Mouse (Mus musculus) lung, embryonic 15.5 days (tissue): ENCODE results near the gene Cap2. TPM values are rescaled to one million over a fixed set of nuclear protein-coding genes. Genes with fewer than 3 reads are reported as not detected.

Experiments
- ATAC-seq: fragments of 200-750 bp; cut with Nextera tagmentation; 2 replicates; pipeline ENCODE4 v1.8.0; 2017; ENCODE audit warnings: moderate number of reproducible peaks, borderline replicate concordance; ENCODE audit not compliant: low FRiP score, low TSS enrichment; ENCODE audit errors: extremely low read depth
- H3K27ac ChIP-seq: fragments of 300-500 bp; sonication (generic); 2 replicates; pipeline ENCODE4 v1.5.1; 2015; ENCODE audit warnings: moderate library complexity, mild to moderate bottlenecking, inconsistent platforms
- H3K27me3 ChIP-seq: fragments of 300-500 bp; sonication (generic); 2 replicates; pipeline ENCODE4 v1.6.1; 2015; ENCODE audit warnings: inconsistent platforms
- H3K36me3 ChIP-seq: fragments of 300-500 bp; sonication (generic); 2 replicates; pipeline ENCODE4 v1.6.1; 2015; ENCODE audit warnings: inconsistent platforms
- H3K4me1 ChIP-seq: fragments of 300-500 bp; sonication (generic); 2 replicates; pipeline ENCODE4 v1.6.1; 2015; ENCODE audit warnings: inconsistent platforms
- H3K4me2 ChIP-seq: fragments of 300-500 bp; sonication (generic); 2 replicates; pipeline ENCODE4 v1.6.1; 2015; ENCODE audit warnings: inconsistent platforms, mild to moderate bottlenecking, moderate library complexity
- H3K4me3 ChIP-seq: fragments of 300-500 bp; sonication (generic); 2 replicates; pipeline ENCODE4 v1.5.1; 2015; ENCODE audit warnings: mild to moderate bottlenecking, inconsistent platforms
- H3K9ac ChIP-seq: fragments of 300-500 bp; sonication (generic); 2 replicates; pipeline ENCODE4 v1.6.1; 2015; ENCODE audit warnings: inconsistent platforms
- H3K9me3 ChIP-seq: fragments of 300-500 bp; sonication (generic); 2 replicates; pipeline ENCODE4 v1.6.1; 2016; ENCODE audit warnings: inconsistent platforms
- WGBS: fragments of 180-500 bp; shearing (Covaris S2); methylation state at CpG from one replicate; pipeline ENCODE4 v1.1.7; 2015; 5-methylcytosine and 5-hydroxymethylcytosine counted together
- polyA plus RNA-seq: library from polyadenylated mRNA; unstranded; fragments of >200 nt; fragmentation: Nextera tagmentation; extraction: Ambion mirVana; gene quantifications from 2 replicates; pipeline ENCODE4 v1.2.1, GENCODE M21; 2015

Cap2 gene
- polyA plus RNA-seq, 1 experiment from 2014 or later, result 14.4 TPM

DNA sequence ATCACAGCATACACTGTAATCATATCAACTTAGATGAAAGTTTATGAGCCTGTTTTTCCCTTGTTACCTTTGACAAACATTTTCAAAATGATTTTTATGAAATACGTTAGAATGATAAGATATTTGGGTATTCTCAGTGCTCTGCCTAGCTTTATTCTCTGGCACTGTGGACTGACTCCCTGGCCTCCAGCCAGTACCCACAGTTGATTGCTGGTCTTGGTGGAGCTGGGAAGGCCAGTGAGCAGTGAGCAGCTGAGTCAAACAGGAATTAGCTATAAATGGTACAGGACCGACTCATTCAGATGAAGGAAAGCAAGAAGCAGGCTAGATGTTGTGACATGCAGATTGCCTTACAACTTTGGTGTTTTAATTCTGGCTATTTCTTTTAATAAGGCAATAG, 173.0 kb downstream of the Cap2 start:
- 76% methylated on average over 2 of the region's 2 CpGs for WGBS
- H3K4me1 ChIP-seq, result peaks cover 9% of the 10 kb centered on the region
- no peak for ATAC-seq
- no peak overlapping the region for H3K4me3 ChIP-seq
- peaks cover 55% of the 10 kb centered on the region for H3K36me3 ChIP-seq
- H3K9ac ChIP-seq, result no peak overlapping the region
- no peaks in the 10 kb centered on the region for H3K27me3 ChIP-seq
- H3K4me2 ChIP-seq, result no peak overlapping the region
- no peaks in the 10 kb centered on the region for H3K9me3 ChIP-seq
- no peak overlapping the region for H3K27ac ChIP-seq

DNA sequence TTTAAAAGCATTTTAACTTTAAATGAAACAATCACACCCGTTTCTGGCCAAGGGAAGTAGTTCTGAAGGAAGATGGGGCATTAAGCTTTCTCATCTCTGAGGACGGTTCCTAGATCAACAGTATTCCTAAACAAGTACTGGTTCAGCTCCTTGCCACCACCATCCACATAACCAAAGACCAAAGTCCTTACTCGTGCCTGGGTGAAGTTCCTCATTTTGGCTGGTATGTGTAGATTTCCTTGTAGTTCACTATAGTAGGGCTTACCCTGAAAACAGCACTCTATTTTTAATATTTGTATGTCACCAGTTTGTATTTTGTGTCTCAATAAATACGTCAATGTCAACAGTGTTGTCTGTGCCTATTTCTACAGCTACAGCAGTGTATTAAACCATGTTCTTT, 176.1 kb downstream of the Cap2 start:
- Histone ChIP-seq H3K27me3 (no peaks in the 10 kb centered on the region), H3K27ac (no peak overlapping the region), H3K4me3 (no peak overlapping the region), H3K9ac (no peak overlapping the region), H3K9me3 (no peaks in the 10 kb centered on the region), H3K4me2 (no peak overlapping the region), H3K4me1 (no peaks in the 10 kb centered on the region), H3K36me3 (peaks cover 61% of the 10 kb centered on the region)
- ATAC-seq, result no peak
- WGBS, result 85% methylated on average over 4 of the region's 4 CpGs

DNA sequence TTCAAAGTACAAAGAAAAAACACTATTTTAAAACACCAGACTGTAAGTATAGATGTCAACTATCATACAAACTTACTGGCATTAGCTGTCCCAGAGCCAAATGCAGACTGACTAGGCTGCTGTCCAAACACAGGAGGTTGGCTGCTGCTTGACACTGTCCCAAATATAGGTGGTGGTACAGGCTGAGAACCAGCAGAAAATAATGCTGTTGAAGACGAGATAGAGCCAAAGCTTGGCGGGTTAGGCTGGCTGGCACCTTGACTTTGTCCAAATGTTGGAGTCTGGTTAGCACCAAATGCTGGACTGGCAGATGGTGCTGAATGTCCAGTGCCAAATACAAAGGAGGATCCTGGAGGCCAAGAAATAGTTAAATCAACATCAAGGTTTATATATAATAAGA, 181.3 kb downstream of the Cap2 start:
- Histone ChIP-seq H3K4me1 (no peaks in the 10 kb centered on the region), H3K9me3 (no peaks in the 10 kb centered on the region), H3K4me3 (no peak overlapping the region), H3K36me3 (peaks cover 73% of the 10 kb centered on the region), H3K27ac (no peak overlapping the region), H3K27me3 (no peaks in the 10 kb centered on the region), H3K9ac (no peak overlapping the region), H3K4me2 (no peak overlapping the region)
- WGBS, result 68% methylated on average over 2 of the region's 2 CpGs
- ATAC-seq, result no peak

DNA sequence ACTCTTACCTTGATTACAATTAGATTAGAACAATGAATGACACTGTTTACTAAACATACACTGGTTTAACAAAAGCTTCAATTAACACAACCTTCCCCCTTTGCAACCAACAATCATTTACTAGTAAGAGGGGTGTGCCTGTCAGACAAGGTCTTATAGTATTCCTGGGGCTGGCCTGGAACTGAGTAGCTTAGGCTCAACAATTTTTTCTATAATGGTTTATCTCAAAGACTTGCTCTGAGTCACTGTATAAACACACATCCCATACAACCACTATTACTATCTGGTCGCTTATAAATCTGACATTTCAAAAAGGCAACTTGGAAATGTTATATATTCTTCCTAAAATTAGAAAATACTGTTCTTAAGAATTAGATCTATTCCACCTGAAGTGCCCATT, 181.7 kb downstream of the Cap2 start:
- Histone ChIP-seq H3K9ac (no peak overlapping the region), H3K4me1 (no peaks in the 10 kb centered on the region), H3K9me3 (no peaks in the 10 kb centered on the region), H3K4me2 (no peak overlapping the region), H3K4me3 (no peak overlapping the region), H3K27ac (no peak overlapping the region), H3K36me3 (peaks cover 73% of the 10 kb centered on the region), H3K27me3 (no peaks in the 10 kb centered on the region)
- WGBS, result 89% methylated on average over 1 of the region's 1 CpGs
- ATAC-seq, result no peak

DNA sequence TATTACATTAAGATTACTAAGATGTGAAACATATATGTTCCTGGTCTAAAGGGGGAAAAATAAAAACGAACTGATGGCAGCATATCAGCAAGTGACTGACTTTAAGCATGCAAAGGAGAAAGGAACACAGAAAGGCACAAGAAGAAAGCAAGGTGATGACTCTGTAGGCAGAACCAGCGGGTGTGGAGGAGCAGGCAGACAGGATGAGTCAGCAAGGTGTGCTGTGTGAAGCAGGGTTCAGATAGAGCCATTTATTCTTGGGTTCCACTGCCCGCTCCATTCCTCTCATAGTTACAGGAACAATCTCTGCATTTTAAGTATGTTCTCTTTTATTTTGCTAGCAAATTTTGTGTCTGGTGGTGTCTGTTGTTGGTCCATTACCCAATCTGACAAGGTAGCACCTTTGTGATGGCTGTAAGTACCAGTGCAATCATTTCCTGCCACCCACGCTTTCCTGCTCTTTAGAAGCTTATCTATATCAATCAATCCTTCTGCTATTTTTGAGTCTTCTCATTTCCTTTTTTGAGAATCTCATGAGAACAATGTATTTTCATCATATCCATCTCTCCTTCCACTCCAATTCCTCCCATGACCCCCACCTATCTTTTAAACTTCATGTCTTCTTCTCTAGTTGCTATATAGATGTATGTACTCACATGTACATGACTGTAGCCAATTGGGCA, 189.1 kb downstream of the Cap2 start:
- WGBS, result 82% methylated on average over 4 of the region's 4 CpGs
- H3K4me2 ChIP-seq, result no peak overlapping the region
- peaks cover 56% of the 10 kb centered on the region for H3K36me3 ChIP-seq
- H3K9me3 ChIP-seq, result no peaks in the 10 kb centered on the region
- H3K4me1 ChIP-seq, result no peaks in the 10 kb centered on the region
- H3K9ac ChIP-seq, result no peak overlapping the region
- no peak overlapping the region for H3K4me3 ChIP-seq
- H3K27me3 ChIP-seq, result no peaks in the 10 kb centered on the region
- ATAC-seq, result no peak
- no peak overlapping the region for H3K27ac ChIP-seq

DNA sequence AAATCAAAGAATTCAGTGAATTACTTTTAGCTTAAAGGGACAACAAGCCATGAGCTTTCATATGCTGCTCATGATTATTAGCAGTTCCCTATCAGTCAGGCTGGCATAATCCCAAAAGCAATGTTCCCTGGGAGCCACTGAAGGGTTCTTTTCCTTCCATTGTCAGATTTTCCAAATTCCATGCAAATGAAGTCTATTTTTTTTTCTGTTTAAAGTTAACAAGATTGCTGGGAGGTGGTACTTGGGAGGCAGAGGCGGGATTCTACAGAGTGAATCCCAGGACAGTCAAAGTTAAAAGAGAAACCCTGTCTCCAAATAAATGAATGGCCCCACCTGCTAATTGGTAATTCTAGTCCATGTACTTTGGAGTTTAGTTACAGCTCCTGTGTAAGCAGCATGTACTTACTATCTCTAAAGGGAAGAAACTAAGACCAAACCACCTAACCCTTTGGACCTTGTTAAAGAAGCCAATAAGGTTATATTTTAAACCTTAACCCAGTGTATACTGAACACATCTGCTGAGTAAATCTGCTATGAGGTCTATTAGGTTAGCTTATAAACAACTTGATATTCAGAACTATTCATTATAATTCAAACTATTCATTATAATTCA, 193.8 kb downstream of the Cap2 start:
- ATAC-seq, result no peak
- Histone ChIP-seq H3K27ac (no peak overlapping the region), H3K9me3 (no peaks in the 10 kb centered on the region), H3K4me3 (no peak overlapping the region), H3K36me3 (peaks cover 39% of the 10 kb centered on the region), H3K4me1 (0 out of 2 replicates have a peak, but pooled peaks cover 4% of the 10 kb centered on the region), H3K4me2 (no peak overlapping the region), H3K27me3 (no peaks in the 10 kb centered on the region), H3K9ac (no peak overlapping the region)
- 84% methylated on average over 1 of the region's 1 CpGs for WGBS

DNA sequence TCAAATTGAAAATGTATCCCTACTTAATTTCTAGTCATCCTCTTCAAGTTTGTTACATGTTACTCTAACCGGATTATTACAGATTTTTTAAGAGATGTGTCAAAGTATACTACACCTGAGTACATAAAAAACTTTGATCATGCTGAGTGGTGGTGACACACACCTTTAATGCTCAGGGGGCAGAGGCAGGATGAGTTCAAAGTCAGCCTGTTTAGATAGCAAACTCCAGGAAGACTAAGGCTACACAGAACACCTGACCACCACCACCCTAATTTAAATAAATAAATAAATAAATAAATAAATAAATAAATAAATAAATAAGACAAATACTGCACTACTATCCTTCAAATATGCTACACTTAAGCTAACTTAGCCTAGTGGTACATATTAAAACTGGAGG, 194.3 kb downstream of the Cap2 start:
- Histone ChIP-seq H3K9me3 (no peaks in the 10 kb centered on the region), H3K4me2 (no peak overlapping the region), H3K27ac (no peak overlapping the region), H3K4me1 (0 out of 2 replicates have a peak, but pooled peaks cover 4% of the 10 kb centered on the region), H3K9ac (no peak overlapping the region), H3K27me3 (no peaks in the 10 kb centered on the region), H3K4me3 (no peak overlapping the region), H3K36me3 (peaks cover 35% of the 10 kb centered on the region)
- no peak for ATAC-seq
- 82% methylated on average over 1 of the region's 1 CpGs for WGBS

DNA sequence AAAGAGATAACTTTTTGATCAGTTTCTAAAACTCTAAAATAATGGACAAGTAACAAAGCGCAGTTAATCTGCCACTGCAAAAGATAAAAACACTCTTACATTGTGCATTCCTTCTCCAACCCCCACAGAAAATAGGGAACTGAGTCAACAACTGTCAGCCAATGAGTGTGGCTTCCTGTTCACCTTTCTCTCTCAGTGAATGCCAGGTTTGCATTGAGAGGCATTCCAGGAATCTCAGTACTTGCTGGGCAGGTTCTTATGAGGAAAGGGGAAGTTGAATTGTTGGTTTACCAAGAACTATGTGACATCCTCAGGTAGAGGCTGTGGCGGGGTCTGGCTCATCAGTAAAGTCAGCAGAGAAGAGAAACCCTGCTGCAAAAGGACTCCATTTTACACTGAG, 195.1 kb downstream of the Cap2 start:
- Histone ChIP-seq H3K9me3 (no peaks in the 10 kb centered on the region), H3K27ac (0 out of 2 replicates have a peak overlapping the region, but pooled peaks have one; percentile 37), H3K4me1 (0 out of 2 replicates have a peak, but pooled peaks cover 4% of the 10 kb centered on the region), H3K4me2 (no peak overlapping the region), H3K36me3 (peaks cover 35% of the 10 kb centered on the region), H3K27me3 (no peaks in the 10 kb centered on the region), H3K4me3 (no peak overlapping the region), H3K9ac (no peak overlapping the region)
- WGBS, result 61% methylated on average over 2 of the region's 2 CpGs
- ATAC-seq, result no peak

DNA sequence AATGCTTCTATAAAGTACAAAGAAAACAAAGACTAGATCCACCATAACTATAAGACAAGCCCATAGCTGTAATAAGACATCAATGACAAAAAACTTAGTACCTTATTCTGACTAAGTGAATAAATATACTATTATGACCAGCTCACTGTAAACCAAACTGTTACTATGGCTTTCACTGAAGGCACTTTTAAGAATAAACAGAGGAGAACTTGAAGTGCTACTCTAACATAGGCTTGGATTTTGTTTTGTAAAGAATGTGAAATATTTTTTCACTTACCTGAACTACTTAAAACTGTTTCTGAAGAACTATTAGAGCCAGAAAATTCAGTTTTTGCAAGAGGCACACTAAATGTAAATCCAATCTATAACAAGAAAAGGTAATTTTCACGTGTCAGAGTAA, 197.7 kb downstream of the Cap2 start:
- 82% methylated on average over 1 of the region's 1 CpGs for WGBS

More for the DNA sequence above, 197.7 kb downstream of the Cap2 start:
- 0 out of 2 replicates have a peak, but pooled peaks cover 4% of the 10 kb centered on the region for H3K4me1 ChIP-seq
- H3K27ac ChIP-seq, result no peak overlapping the region
- ATAC-seq, result no peak
- H3K4me2 ChIP-seq, result no peak overlapping the region
- no peak overlapping the region for H3K4me3 ChIP-seq
- H3K27me3 ChIP-seq, result no peaks in the 10 kb centered on the region
- peaks cover 31% of the 10 kb centered on the region for H3K36me3 ChIP-seq
- no peak overlapping the region for H3K9ac ChIP-seq
- H3K9me3 ChIP-seq, result no peaks in the 10 kb centered on the region

Other genes starting within 250 kb of the Cap2 start
- 0.17 and 0.23 TPM in 2 replicates for gene Stmnd1, start 228.1 kb upstream of the Cap2 start, polyA plus RNA-seq
- 3.7 and 4.0 TPM in 2 replicates for gene Rbm24, start 83.4 kb upstream of the Cap2 start, polyA plus RNA-seq
- gene Fam8a1, start 167.7 kb downstream of the Cap2 start, polyA plus RNA-seq, result 8.4 and 10.2 TPM in 2 replicates
- gene Nup153, start 226.1 kb downstream of the Cap2 start, polyA plus RNA-seq, result 24.0 and 25.6 TPM in 2 replicates